Mouse (Mus musculus) heart, postnatal 14 days (tissue): Measurements from ENCODE around the gene Swt1. TPM values are rescaled to one million over a fixed set of nuclear protein-coding genes. Genes with fewer than 3 reads are reported as not detected.

Experiments used
- DNase-seq, 2 experiments: peaks; one replicate each; pipeline ENCODE4 v3.0.0; 2021 to 2022
- intact Hi-C: fragments of 180-260 bp; cut with DNase I; formaldehyde crosslinking; loops from one replicate; pipeline ENCODE4 v1.15.1; 2025
- microRNA-seq, 2 experiments: library from miRNA; unstranded; fragments of <30 nt; microRNA quantifications; one replicate each; pipeline ENCODE4 v1.2.0; 2021 to 2022
- total RNA-seq, 2 experiments: library from RNA; stranded (reverse); gene quantifications; 2 replicates each; pipeline ENCODE4 v1.2.3; 2021

Swt1 gene
- total RNA-seq, 2 experiments from 2014 or later = 10.0 to 12.1 TPM

- intact Hi-C loops = no loop called here
- DNase-seq = no peak
Observed at GRCm38 (mm10) chr1:151328341-151329097, 99.7 kb downstream of the Swt1 start.

- intact Hi-C loops = no loop called here
- no peak for DNase-seq
Observed at GRCm38 (mm10) chr1:151325328-151325727, 102.9 kb downstream of the Swt1 start.

- DNase-seq = no peak
- intact Hi-C loops = no loop called here
Observed at GRCm38 (mm10) chr1:151320408-151320807, 107.8 kb downstream of the Swt1 start.

- intact Hi-C loops = no loop called here
- DNase-seq = no peak
Observed at GRCm38 (mm10) chr1:151319267-151319666, 109.0 kb downstream of the Swt1 start.

Small RNA genes within 50 kb of the gene (microRNA-seq; reads per million reads assigned to microRNA genes)
- gene Mir7682 = 0.54 to 0.97 reads per million in 2 experiments

Other genes starting within 250 kb of the Swt1 start
- gene Gm47985, start 245.9 kb downstream of the Swt1 start, total RNA-seq = under 1 TPM; 0.61 to 0.91 TPM
- not detected for gene Gm8947, start 236.1 kb downstream of the Swt1 start, total RNA-seq
- gene Gm47995, start 230.0 kb downstream of the Swt1 start, total RNA-seq = not detected
- not detected for gene 3110040M04Rik, start 224.3 kb downstream of the Swt1 start, total RNA-seq
- not detected for gene Gm47996, start 218.3 kb downstream of the Swt1 start, total RNA-seq
- 100 to 1,000 TPM; 450 to 452 TPM for gene Ivns1abp, start 84.0 kb downstream of the Swt1 start, total RNA-seq
- gene Trmt1l, start 87 bp upstream of the Swt1 start, total RNA-seq = 10 to 100 TPM; 19.5 to 22.7 TPM
- gene Rnf2, start 72.5 kb upstream of the Swt1 start, total RNA-seq = 10 to 100 TPM; 17.0 to 19.8 TPM
- 10 to 100 TPM; 25.1 to 28.4 TPM for gene Fam129a, start 142.7 kb upstream of the Swt1 start, total RNA-seq